Mouse (Mus musculus) hindbrain, embryonic 12.5 days (tissue): ENCODE measurements around the gene Mlx. TPM values are rescaled to one million over a fixed set of nuclear protein-coding genes. Genes with fewer than 3 reads are reported as not detected.
"Not testable (repeated sequence)": the region's sequence is repeated elsewhere in the genome, so short reads cannot be mapped to it uniquely, and the experiment has no call there.

ENCODE experiments used
- ATAC-seq: fragments of 200-750 bp; cut with Nextera tagmentation; 2 replicates; pipeline ENCODE4 v1.8.0; 2017; ENCODE audit warnings: moderate TSS enrichment; ENCODE audit not compliant: low FRiP score
- H3K27ac ChIP-seq: fragments of 300-500 bp; sonication (generic); 2 replicates; pipeline ENCODE4 v1.5.1; 2016; ENCODE audit warnings: mild to moderate bottlenecking
- H3K27me3 ChIP-seq: fragments of 300-500 bp; sonication (generic); 2 replicates; pipeline ENCODE4 v1.6.1; 2016; ENCODE audit warnings: mild to moderate bottlenecking
- H3K36me3 ChIP-seq: fragments of 300-500 bp; sonication (generic); 2 replicates; pipeline ENCODE4 v1.6.1; 2016; ENCODE audit warnings: mild to moderate bottlenecking
- H3K4me1 ChIP-seq: fragments of 300-500 bp; sonication (generic); 2 replicates; pipeline ENCODE4 v1.6.1; 2016
- H3K4me2 ChIP-seq: fragments of 300-500 bp; sonication (generic); replicated peaks from 2 replicates; pipeline ENCODE4 v1.6.1; 2016; ENCODE audit warnings: mild to moderate bottlenecking
- H3K4me3 ChIP-seq: fragments of 300-500 bp; sonication (generic); 2 replicates; pipeline ENCODE4 v1.5.1; 2016; ENCODE audit warnings: mild to moderate bottlenecking
- H3K9ac ChIP-seq: fragments of 300-500 bp; sonication (generic); 2 replicates; pipeline ENCODE4 v1.6.1; 2016; ENCODE audit warnings: mild to moderate bottlenecking, moderate library complexity
- H3K9me3 ChIP-seq: fragments of 300-500 bp; sonication (generic); replicated peaks from 2 replicates; pipeline ENCODE4 v1.6.1; 2016; ENCODE audit warnings: mild to moderate bottlenecking
- WGBS: fragments of 180-500 bp; shearing (Covaris S2); methylation state at CpG from one replicate; pipeline ENCODE4 v1.1.7; 2016; 5-methylcytosine and 5-hydroxymethylcytosine counted together
- polyA plus RNA-seq: library from polyadenylated mRNA; unstranded; fragments of >200 nt; fragmentation: Nextera tagmentation; extraction: Ambion mirVana; gene quantifications from 2 replicates; pipeline ENCODE4 v1.2.1, GENCODE M21; 2016

The Mlx gene
- polyA plus RNA-seq, 1 experiment from 2014 or later = 62.4 TPM

GRCm38 (mm10) chr11:101112186-101112585 lies 25.1 kb downstream of the Mlx start:
- ATAC-seq = no peak
- Histone ChIP-seq H3K9ac (no peak overlapping the region), H3K27ac (no peak overlapping the region), H3K4me1 (peaks cover 14% of the 10 kb centered on the region; the same call in 1 of the 2 replicates), H3K27me3 (no peaks in the 10 kb centered on the region), H3K9me3 (no peaks in the 10 kb centered on the region), H3K4me3 (no peak overlapping the region), H3K36me3 (no peaks in the 10 kb centered on the region), H3K4me2 (no peak overlapping the region)
- WGBS = 93% methylated on average over 3 of the region's 3 CpGs

- no peaks in the 10 kb centered on the region for H3K36me3 ChIP-seq
- ATAC-seq = no peak
- H3K9me3 ChIP-seq = no peaks in the 10 kb centered on the region
- H3K27ac ChIP-seq = peak overlapping the region; percentile 58
- no peak overlapping the region for H3K4me3 ChIP-seq
- no peak overlapping the region for H3K9ac ChIP-seq
- 65% methylated on average over 2 of the region's 2 CpGs for WGBS
- H3K27me3 ChIP-seq = no peaks in the 10 kb centered on the region
- H3K4me1 ChIP-seq = peaks cover 33% of the 10 kb centered on the region
- peak overlapping the region; percentile 2; the same call in 1 of the 2 replicates for H3K4me2 ChIP-seq
Measured at GRCm38 (mm10) chr11:101115564-101115963, 28.5 kb downstream of the Mlx start.

DNA sequence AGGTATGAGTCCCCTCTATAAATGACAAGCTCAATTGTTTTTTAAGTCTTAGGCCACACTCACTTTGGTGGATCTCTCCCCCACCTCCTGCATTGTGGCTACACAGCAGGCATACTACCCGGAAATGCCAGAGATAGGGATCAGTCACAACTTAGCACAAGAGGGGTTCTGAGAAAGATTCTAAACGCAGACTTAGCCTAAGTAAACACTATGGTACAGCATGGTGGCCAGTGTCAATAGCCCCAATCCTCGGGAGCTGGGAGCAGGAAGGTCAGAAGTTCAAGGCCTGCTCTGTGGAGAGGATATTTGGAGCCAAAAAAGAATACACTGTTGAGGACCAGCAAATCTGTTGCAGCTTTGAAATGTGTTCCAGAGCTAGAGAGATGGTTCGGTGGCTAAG lies 31.0 kb downstream of the Mlx start:
- H3K4me3 ChIP-seq = peak overlapping the region; percentile 92
- 53% methylated on average over 4 of the region's 4 CpGs for WGBS
- peaks cover 6% of the 10 kb centered on the region for H3K36me3 ChIP-seq
- H3K9me3 ChIP-seq = no peaks in the 10 kb centered on the region
- peaks cover 44% of the 10 kb centered on the region for H3K4me1 ChIP-seq
- H3K9ac ChIP-seq = peak overlapping the region; percentile 94
- H3K4me2 ChIP-seq = peak overlapping the region; percentile 83
- ATAC-seq = no peak
- H3K27me3 ChIP-seq = no peaks in the 10 kb centered on the region
- no peak overlapping the region for H3K27ac ChIP-seq

GRCm38 (mm10) chr11:101119131-101119760 lies 32.2 kb downstream of the Mlx start:
- H3K36me3 ChIP-seq = peaks cover 16% of the 10 kb centered on the region
- peaks cover 44% of the 10 kb centered on the region for H3K4me1 ChIP-seq
- ATAC-seq = peak; percentile 78
- H3K4me2 ChIP-seq = peak overlapping the region; percentile 83
- H3K4me3 ChIP-seq = peak overlapping the region; percentile 92
- peak overlapping the region; percentile 90 for H3K27ac ChIP-seq
- H3K27me3 ChIP-seq = no peaks in the 10 kb centered on the region
- under 1% methylated on average over 39 of the region's 39 CpGs for WGBS
- H3K9ac ChIP-seq = peak overlapping the region; percentile 94
- H3K9me3 ChIP-seq = no peaks in the 10 kb centered on the region

GRCm38 (mm10) chr11:101119761-101120544 lies 32.9 kb downstream of the Mlx start, which contains the start of the genes Retreg3 and Tubg1:
Gene Retreg3, minus strand, starts transcription at chr11:101119893.
Gene Tubg1, plus strand, starts transcription at chr11:101119938.
- Histone ChIP-seq H3K9ac (peak within 1 kb of the TSS; percentile 94), H3K4me2 (peak within 1 kb of the TSS; percentile 83), H3K9me3 (no peaks in the 10 kb centered on the region), H3K36me3 (peaks cover 22% of the 10 kb centered on the region), H3K27ac (peak within 1 kb of the TSS; percentile 90), H3K4me3 (peak within 1 kb of the TSS; percentile 92), H3K4me1 (peaks cover 44% of the 10 kb centered on the region), H3K27me3 (no peaks in the 10 kb centered on the region)
- ATAC-seq = peak; percentile 95
- WGBS = under 1% methylated on average over 61 of the region's 61 CpGs

GRCm38 (mm10) chr11:101120545-101121188 lies 33.6 kb downstream of the Mlx start:
- ATAC-seq = no peak
- Histone ChIP-seq H3K36me3 (peaks cover 29% of the 10 kb centered on the region), H3K4me3 (peak overlapping the region; percentile 92), H3K27me3 (no peaks in the 10 kb centered on the region), H3K9ac (peak overlapping the region; percentile 83), H3K9me3 (no peaks in the 10 kb centered on the region), H3K4me1 (peaks cover 37% of the 10 kb centered on the region), H3K4me2 (peak overlapping the region; percentile 83), H3K27ac (peak overlapping the region; percentile 88)
- 23% methylated on average over 19 of the region's 19 CpGs for WGBS

- H3K4me3 ChIP-seq, H3K4me2 ChIP-seq, H3K9ac ChIP-seq, ATAC-seq, H3K9me3 ChIP-seq, H3K27me3 ChIP-seq, H3K27ac ChIP-seq: not testable (repeated sequence)
- H3K4me1 ChIP-seq = peaks cover 12% of the 10 kb centered on the region
- peaks cover 47% of the 10 kb centered on the region for H3K36me3 ChIP-seq
- 95% methylated on average over 8 of the region's 8 CpGs for WGBS
Measured at GRCm38 (mm10) chr11:101124494-101124893, 37.4 kb downstream of the Mlx start.

DNA sequence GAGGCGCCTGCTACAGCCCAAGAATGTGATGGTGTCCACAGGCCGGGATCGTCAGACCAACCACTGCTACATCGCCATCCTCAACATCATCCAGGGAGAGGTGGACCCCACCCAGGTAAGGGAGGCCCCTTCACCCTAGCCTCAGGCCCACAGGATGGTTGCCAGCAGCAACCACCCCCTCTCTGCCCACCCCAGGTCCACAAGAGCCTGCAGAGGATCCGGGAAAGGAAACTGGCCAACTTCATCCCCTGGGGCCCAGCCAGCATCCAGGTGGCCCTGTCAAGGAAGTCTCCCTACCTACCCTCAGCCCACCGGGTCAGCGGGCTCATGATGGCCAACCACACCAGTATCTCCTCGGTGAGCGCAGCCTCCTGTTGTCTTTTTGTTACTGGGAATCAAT lies 37.9 kb downstream of the Mlx start:
- not testable (repeated sequence) for H3K9me3 ChIP-seq, ATAC-seq, H3K9ac ChIP-seq, H3K27me3 ChIP-seq, H3K4me2 ChIP-seq, H3K4me3 ChIP-seq, H3K27ac ChIP-seq
- Histone ChIP-seq H3K36me3 (peaks cover 47% of the 10 kb centered on the region), H3K4me1 (peaks cover 12% of the 10 kb centered on the region)
- WGBS = 95% methylated on average over 9 of the region's 9 CpGs

- no peak for ATAC-seq
- H3K27me3 ChIP-seq = no peaks in the 10 kb centered on the region
- 82% methylated on average over 1 of the region's 1 CpGs for WGBS
- no peak overlapping the region for H3K27ac ChIP-seq
- no peak overlapping the region for H3K4me3 ChIP-seq
- peaks cover 2% of the 10 kb centered on the region; the same call in 1 of the 2 replicates for H3K4me1 ChIP-seq
- no peak overlapping the region for H3K4me2 ChIP-seq
- H3K36me3 ChIP-seq = peaks cover 47% of the 10 kb centered on the region
- H3K9me3 ChIP-seq = no peaks in the 10 kb centered on the region
- H3K9ac ChIP-seq = no peak overlapping the region
Measured at GRCm38 (mm10) chr11:101127075-101127474, 40.0 kb downstream of the Mlx start.

DNA sequence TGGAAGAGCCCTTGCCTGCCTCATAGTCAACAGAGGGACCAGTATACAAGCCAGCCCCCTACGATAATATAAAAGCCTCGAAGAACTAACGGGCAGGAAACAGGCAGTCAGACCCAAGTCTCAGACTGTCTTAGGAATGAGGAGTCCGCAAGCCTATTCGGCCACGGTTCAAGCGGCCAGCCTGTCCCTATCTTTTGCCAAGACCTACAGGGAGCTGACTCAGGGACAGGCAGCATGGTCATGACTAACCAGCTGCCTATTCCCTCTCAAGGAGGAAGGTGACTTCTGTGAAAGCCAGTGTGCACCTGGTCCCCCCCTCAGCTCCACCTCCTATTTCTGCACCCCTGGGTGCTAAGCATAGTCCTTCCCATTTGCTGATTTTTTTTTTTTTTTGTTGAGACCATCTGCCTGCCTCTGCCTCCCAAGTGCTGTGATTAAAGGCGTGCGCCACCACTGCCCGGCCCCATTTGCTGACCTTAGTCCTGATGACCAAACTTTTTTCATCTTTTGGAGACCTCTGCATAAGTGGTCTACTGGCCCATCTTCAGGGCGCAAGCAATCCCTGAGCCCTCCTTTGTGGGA lies 42.0 kb downstream of the Mlx start:
- Histone ChIP-seq H3K36me3 (peaks cover 30% of the 10 kb centered on the region), H3K4me1 (peaks cover 2% of the 10 kb centered on the region; the same call in 1 of the 2 replicates), H3K27ac (no peak overlapping the region), H3K9me3 (no peaks in the 10 kb centered on the region), H3K9ac (no peak overlapping the region), H3K4me2 (no peak overlapping the region), H3K27me3 (no peaks in the 10 kb centered on the region), H3K4me3 (no peak overlapping the region)
- WGBS = 86% methylated on average over 11 of the region's 11 CpGs
- no peak for ATAC-seq

DNA sequence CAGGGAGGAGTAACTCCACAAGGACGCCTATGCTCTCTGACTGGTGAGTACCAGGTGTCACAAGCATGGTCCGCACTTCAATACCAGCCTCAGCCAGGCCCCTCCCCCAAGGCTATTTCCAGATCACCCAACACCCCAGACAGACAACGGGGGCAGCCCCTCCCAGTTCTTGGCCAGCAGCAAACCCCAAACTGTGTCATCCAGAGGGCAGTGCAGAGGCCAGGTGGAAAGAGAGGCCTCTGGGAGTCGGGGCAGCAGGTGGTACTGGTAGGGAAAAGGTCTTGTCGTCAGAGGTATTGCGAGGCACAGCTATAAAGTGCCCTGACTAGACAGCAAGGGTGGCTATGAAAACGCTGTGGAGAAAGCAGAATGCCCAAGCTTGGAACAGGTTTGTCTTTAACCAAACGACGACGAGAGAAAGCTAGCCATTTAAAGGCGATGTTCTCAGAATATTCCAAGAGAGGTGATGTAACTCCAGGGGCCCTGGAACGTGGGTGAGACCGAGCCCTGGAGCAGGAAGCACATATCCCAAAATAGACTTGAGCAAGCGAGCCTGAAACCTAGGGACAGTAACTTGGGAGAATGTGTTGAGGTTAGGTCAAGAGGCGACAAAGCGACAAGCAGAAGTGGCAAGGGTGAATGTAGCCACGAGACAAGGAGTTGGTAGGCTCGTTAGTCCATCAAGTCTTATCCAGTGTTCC lies 43.1 kb downstream of the Mlx start:
- Histone ChIP-seq H3K4me1 (peaks cover 2% of the 10 kb centered on the region; the same call in 1 of the 2 replicates), H3K9me3 (no peaks in the 10 kb centered on the region), H3K4me3 (no peak overlapping the region), H3K36me3 (peaks cover 22% of the 10 kb centered on the region), H3K27ac (no peak overlapping the region), H3K4me2 (no peak overlapping the region), H3K27me3 (no peaks in the 10 kb centered on the region), H3K9ac (no peak overlapping the region)
- ATAC-seq = no peak
- WGBS = 50% methylated on average over 18 of the region's 18 CpGs
